Mouse (Mus musculus) brown adipose tissue, adult 24 weeks (tissue): Measurements from ENCODE around the gene Stxbp1. TPM values are rescaled to one million over a fixed set of nuclear protein-coding genes. Genes with fewer than 3 reads are reported as not detected.

Experiments used
- H3K27ac ChIP-seq: fragments of 200-500 bp; replicated peaks from 2 replicates; pipeline ENCODE4 v1.5.1; 2012; ENCODE audit warnings: low read depth, mild to moderate bottlenecking, low read length
- H3K4me1 ChIP-seq: fragments of 200-500 bp; 2 replicates; pipeline ENCODE4 v1.6.1; 2012; ENCODE audit warnings: low read length, mixed read lengths; ENCODE audit not compliant: control insufficient read depth, insufficient read depth, insufficient read length
- H3K4me3 ChIP-seq: fragments of 200-500 bp; 2 replicates; pipeline ENCODE4 v1.5.1; 2012; ENCODE audit warnings: low read depth, mild to moderate bottlenecking, low read length, moderate library complexity; ENCODE audit not compliant: insufficient read depth
- polyA plus RNA-seq: library from polyadenylated mRNA; stranded (reverse); fragments of >200 nt; gene quantifications from 2 replicates; pipeline ENCODE4 v1.2.4, GENCODE M21; 2012; ENCODE audit not compliant: missing spikeins, insufficient read depth, insufficient read length

The Stxbp1 gene
- polyA plus RNA-seq, 1 experiment: 4.0 TPM

DNA sequence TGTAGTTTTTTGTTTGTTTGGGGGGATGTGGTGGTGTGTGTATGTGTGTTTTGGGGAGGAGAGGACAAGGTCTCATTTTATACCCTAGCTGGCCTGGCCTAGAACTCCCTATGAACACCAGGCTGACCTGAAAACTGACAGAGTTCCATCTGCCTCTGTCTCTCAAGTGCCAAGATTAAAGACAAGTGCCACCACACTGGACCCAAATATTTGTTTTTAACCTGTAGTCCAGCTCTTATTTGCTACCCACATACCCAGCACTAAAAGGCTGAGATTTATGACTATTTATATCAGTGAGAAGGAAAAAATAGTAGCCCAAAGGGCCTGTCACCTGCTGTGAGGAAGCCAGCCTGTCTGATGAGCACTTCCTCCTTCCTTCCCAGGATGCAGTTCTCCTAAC, 11.5 kb downstream of the Stxbp1 start:
- peaks cover 10% of the 10 kb centered on the region for H3K4me1 ChIP-seq
- H3K27ac ChIP-seq: no peak overlapping the region

DNA sequence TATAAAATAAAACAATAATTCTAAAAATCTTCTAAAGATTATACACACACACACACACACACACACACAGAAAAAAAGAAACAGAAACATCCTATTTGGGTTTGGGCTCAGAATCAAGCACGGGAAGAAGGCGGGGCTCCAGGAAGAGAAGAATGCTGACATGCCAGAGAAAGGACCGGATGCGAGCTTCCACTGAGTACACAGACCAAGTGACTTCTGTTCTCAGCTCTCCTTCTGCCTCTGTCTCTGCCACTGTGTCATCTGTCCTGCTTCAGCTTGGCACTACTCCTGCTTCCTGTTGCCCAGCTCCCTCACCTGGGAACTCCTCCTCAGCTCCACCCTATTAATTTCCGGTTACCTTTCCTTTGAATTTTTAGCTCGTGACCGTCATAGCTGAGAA, 12.5 kb downstream of the Stxbp1 start:
- peaks cover 10% of the 10 kb centered on the region for H3K4me1 ChIP-seq
- H3K27ac ChIP-seq: peak overlapping the region; percentile 39
- peak overlapping the region; percentile 8; the same call in 1 of the 2 replicates for H3K4me3 ChIP-seq

More for the DNA sequence above, 11.5 kb downstream of the Stxbp1 start:
- H3K4me3 ChIP-seq: no peak overlapping the region

- Histone ChIP-seq H3K4me3 (no peak overlapping the region), H3K4me1 (peaks cover 5% of the 10 kb centered on the region), H3K27ac (no peak overlapping the region)
These were observed 17.9 kb downstream of the Stxbp1 start for GRCm38 (mm10) chr2:32828979-32829676.

DNA sequence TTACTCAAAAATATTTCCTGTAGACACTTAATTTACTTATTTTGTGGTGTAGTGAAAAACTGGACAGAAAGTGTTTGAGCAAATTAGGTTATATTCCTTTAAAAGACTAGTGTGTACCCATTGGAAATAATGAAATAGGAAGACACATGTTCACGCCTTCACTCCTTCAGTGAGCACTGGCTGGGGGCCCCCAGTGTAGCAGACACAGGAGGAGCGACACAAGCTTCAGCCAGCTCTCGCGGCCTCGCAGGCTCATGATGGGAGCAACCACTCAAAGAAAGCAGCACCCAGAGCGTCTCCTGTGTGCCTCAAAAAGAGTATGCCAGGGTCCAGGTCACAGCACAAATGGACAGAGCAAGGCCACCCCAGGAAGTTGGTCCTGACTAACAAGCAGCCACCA, 21.2 kb downstream of the Stxbp1 start:
- H3K4me3 ChIP-seq: no peak overlapping the region
- no peak overlapping the region for H3K27ac ChIP-seq
- H3K4me1 ChIP-seq: no peaks in the 10 kb centered on the region

GRCm38 (mm10) chr2:32824778-32825177, 22.3 kb downstream of the Stxbp1 start:
- Histone ChIP-seq H3K4me1 (no peaks in the 10 kb centered on the region), H3K27ac (no peak overlapping the region), H3K4me3 (no peak overlapping the region)

- no peaks in the 10 kb centered on the region for H3K4me1 ChIP-seq
- no peak overlapping the region for H3K27ac ChIP-seq
- no peak overlapping the region for H3K4me3 ChIP-seq
These were observed 22.9 kb downstream of the Stxbp1 start for GRCm38 (mm10) chr2:32824181-32824580.

DNA sequence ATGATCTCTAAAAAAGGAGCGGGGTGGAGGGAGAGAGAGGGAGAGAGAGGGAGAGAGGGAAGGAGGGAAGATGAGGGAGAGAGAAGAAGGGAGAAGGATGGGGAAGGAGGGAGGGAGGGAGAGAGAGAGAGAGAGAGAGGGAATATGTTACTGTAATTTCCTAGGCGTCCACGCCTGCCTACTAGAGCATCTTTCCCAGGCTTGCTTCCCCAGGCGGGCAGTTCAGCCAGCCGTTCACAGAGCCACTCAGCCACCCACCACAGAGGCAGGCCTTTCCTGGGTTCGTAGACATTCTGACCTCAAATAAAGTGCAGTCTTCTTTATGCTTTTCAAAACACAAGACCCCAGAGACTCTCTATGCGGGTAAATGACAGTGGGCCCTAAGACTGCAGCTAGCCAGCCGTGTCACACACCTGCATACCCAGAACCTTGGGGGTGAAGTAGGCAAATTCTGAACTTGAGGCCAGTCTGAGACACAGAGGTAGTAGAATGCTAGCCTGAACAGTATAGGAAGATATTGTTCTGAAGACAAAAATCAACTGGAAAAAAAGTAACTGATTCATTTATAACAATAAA, 23.4 kb downstream of the Stxbp1 start:
- H3K27ac ChIP-seq: no peak overlapping the region
- H3K4me1 ChIP-seq: no peaks in the 10 kb centered on the region
- H3K4me3 ChIP-seq: no peak overlapping the region

DNA sequence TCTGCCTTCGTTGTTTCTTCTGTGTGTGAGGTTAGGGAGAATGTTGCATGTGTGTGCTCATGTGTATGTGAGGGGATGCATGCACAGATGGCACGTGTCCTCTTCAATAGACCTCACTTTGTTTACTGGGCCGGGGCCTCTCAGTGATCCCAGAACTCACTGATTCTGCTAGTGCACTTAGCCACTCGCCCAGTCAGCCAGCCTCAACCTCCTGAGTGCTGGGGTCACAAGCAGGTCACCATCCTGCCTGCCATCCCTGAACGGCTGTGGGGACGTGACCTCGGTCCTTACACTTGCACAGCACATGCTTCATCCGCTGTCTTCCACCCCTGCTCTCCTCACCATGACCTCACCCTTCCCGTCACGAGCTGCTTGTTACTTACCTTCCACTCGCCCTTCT, 23.9 kb downstream of the Stxbp1 start:
- no peak overlapping the region for H3K27ac ChIP-seq
- H3K4me1 ChIP-seq: no peaks in the 10 kb centered on the region
- no peak overlapping the region for H3K4me3 ChIP-seq

DNA sequence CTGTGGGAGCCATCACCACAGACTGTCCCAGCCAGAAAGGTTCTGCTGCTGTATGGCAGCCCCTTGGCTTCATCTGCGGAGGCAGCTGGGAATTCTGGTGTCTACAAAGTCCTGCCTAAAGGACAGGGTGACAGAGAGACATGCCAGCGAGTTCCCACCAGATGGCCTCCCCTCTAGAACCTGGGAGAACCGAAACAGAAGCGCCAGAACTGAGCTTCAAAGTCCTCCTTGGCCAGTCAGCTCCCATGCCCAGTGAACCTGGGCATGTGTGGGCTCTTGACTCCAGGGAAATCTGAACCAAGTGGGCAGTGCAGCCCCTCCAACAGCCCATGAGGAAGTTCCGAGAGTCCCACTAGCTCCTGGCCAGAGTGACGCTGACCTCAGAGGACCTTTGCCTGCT, 24.4 kb downstream of the Stxbp1 start:
- Histone ChIP-seq H3K4me3 (no peak overlapping the region), H3K27ac (no peak overlapping the region), H3K4me1 (no peaks in the 10 kb centered on the region)

GRCm38 (mm10) chr2:32821041-32821802, 25.8 kb downstream of the Stxbp1 start:
- Histone ChIP-seq H3K27ac (no peak overlapping the region), H3K4me1 (no peaks in the 10 kb centered on the region), H3K4me3 (no peak overlapping the region)

DNA sequence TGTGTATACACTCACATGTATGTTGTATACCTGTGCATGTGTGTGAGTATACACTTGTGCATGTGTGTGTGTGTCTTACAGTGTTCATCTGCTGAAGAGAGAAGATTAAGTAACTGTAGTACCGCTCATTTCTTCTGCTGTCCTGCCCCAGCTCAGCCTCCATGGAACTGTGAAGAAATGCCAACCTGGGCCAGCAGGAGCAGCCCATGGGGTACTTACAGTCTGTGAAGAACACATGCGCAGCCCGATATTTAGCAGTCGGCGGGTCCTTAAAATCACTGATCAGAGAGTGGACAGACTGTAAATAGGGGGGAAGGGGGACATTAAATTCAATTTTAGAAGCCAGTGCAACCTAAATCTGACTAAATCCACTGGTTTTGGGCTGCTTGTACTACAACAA, 28.8 kb downstream of the Stxbp1 start:
- Histone ChIP-seq H3K4me3 (no peak overlapping the region), H3K4me1 (no peaks in the 10 kb centered on the region), H3K27ac (no peak overlapping the region)

- Histone ChIP-seq H3K4me1 (no peaks in the 10 kb centered on the region), H3K4me3 (no peak overlapping the region), H3K27ac (no peak overlapping the region)
These were observed 29.5 kb downstream of the Stxbp1 start for GRCm38 (mm10) chr2:32817589-32817988.

- H3K27ac ChIP-seq: no peak overlapping the region
- H3K4me1 ChIP-seq: no peaks in the 10 kb centered on the region
These were observed 30.0 kb downstream of the Stxbp1 start for GRCm38 (mm10) chr2:32816946-32817581.

GRCm38 (mm10) chr2:32816497-32816896, 30.5 kb downstream of the Stxbp1 start:
- H3K4me1 ChIP-seq: no peaks in the 10 kb centered on the region
- no peak overlapping the region for H3K27ac ChIP-seq
- H3K4me3 ChIP-seq: no peak overlapping the region

More at GRCm38 (mm10) chr2:32816946-32817581, 30.0 kb downstream of the Stxbp1 start:
- H3K4me3 ChIP-seq: no peak overlapping the region

DNA sequence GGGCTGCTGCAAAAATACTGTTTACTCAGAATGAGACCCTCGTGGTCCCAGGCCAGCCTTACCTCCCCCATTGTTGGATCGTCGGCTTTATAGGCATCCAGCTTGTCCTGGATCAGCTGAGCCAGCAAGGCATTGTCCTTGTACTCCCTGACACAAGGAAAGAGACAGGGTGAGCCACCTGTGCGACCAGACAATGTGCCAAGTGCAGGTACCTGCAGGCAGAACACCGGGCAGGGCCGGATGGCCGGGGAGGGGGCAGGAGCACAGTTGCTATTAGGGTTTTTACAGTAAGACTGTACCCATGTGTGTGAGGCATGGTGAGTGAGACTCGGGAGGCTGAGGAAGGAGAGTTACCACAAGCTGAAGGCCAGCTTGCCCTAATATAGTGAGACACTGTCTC, 35.1 kb downstream of the Stxbp1 start:
- no peak overlapping the region for H3K27ac ChIP-seq
- no peaks in the 10 kb centered on the region for H3K4me1 ChIP-seq
- no peak overlapping the region for H3K4me3 ChIP-seq
